Mouse (Mus musculus): Measurements from ENCODE around the gene Tubgcp2. TPM values are rescaled to one million over a fixed set of nuclear protein-coding genes. Genes with fewer than 3 reads are reported as not detected.
A peak's percentile ranks its signal among the peaks of the same experiment; 100 is the strongest.

The Tubgcp2 gene
- 10 to 100 TPM; 24.4 to 26.0 TPM for total RNA-seq (2021)
- long read RNA-seq, experiment 1, transcript Tubgcp2-207 (18 exons, 3,060 nt): major isoform, 11 of 25 reads
- long read RNA-seq, experiment 1, transcript Tubgcp2-201 (18 exons, 2,960 nt): minor isoform, 7 of 25 reads
- long read RNA-seq, experiment 1, partial matches to known transcripts: 4 of 25 reads
- long read RNA-seq, experiment 1, other reads (novel, unspliced or antisense): 3 of 25 reads
- long read RNA-seq, experiment 2, partial matches to known transcripts: 1 of 11 reads
- long read RNA-seq, experiment 2, other reads (novel, unspliced or antisense): 5 of 11 reads

DNA sequence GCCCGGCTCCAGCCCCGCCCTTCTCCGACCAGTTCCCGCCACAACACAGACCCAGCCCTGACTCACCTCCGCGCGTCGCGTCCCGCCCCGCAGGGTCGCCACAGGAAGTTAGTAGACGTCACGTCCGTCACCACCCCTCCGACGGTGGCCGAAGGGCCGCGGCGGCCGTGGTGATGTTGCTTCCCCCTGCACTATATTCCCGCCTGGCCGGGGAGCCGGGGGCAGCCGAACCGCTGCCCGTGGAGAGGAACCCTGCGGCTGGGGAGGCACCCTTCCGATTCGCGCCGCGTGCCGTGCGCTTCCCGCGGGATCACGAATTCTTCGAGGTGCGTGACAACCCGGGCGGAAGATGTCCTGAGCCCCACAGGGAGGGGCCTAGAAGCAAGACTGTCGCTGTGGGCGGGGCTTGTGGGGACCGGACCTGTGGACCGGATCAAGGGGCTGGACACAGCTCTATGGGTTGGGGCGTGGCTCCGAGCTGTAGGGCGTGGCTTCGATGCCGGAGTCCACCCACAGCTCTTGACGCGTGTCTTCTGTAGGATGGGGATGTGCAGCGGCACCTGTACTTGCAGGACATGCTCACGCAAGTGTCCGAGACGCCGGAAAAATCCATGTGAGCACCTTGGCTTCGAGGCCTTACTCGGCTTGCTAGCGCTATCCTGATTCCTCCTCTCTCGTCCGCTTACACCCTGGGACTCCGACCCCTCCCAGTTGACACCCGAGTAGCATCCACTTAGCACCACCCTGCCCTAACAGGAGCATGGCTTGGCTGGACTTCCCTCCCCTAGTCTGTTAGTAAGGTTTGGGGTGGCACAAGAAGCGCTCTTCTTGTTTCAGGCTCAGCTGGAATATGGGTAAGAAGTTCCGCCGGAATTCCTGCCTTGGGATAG is at the start of gene Tubgcp2, which contains the start of gene Zfp511:
Tubgcp2 (minus strand) TSS at position 389 of the 890 bp plus-strand sequence.
Zfp511 (plus strand) TSS at position 111 of the 890 bp plus-strand sequence.
- DNase-seq: peak; percentile 97 to 98

- peak; percentile 18 to 48 for DNase-seq
Observed at GRCm38 (mm10) chr7:140082242-140082678, 45.8 kb upstream of the Tubgcp2 start, which contains the start of gene Caly. Gene Caly, minus strand, starts transcription at chr7:140082548.

- no peak for DNase-seq
Observed at GRCm38 (mm10) chr7:140081408-140082241, 45.2 kb upstream of the Tubgcp2 start.

DNA sequence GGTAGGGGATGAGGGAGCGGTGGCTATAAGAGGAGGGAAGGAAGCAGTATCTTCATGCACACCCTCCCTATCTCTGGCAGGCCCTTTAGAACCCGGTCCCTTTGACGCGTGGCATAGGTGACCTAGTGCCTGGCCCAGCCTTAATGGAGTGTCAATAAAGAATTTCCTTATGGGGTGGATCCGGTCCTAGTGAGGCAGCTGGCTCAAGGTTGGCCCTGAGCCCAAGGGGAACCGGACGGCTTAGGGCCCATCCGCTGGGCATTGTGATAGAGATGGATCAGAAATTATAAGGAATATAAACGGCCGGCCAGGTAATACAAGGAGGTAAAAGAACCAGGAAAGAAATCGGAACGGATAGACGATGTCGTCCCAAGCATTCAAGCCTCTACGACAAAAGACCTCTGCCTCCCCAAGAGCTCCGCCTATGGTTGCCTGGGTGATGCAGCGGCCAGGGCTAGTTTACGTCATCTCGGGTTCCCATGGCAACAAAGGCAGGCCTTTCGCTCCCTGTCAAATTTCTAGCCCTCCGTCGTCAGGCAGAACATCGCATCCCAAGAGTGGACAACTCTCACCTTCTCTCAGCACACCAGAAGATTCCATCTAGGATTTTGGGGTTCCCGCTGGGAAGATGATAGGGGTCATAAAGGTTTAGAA is 44.2 kb upstream of the Tubgcp2 start:
- DNase-seq: peak; percentile 87 to 90

DNA sequence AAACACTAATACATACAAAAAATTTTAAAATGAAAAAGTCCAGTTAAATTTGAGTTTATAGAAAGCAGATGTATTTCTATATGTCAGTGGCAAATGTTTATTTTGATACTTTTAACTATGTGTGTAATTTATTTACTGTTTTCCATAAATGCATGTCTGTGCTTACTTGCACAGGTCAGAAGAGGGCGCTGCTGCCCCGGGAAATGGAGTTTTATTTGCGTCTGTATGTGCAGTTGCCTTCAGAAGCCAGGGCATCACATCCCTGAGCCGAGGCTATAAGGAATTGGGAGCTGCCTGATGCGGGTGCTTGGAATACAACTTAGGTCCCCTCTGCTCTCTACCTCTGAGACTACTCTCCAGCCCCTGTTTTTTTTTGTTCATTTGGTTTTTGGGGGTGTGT is 42.2 kb upstream of the Tubgcp2 start:
- DNase-seq: peak; percentile 76 to 82

DNA sequence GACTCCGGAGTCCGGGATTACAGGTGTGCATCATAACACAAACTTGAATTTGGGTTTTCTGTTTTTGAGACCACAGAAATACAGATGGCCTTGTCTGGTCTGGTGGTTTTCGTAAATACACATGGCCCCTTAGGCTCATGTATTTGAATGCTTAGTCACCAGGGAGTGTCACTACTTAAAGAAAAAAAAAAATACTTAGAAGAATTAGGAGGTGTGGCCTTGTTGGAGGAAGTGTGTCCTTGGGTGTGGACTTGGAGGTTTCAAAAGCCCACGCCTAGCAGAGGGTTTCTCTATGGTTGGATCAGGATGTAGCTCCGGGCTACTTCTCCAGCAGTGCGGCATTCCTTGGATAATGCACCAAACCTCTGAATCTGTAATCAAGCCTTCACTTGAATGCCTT is 41.2 kb upstream of the Tubgcp2 start:
- DNase-seq: no peak

DNA sequence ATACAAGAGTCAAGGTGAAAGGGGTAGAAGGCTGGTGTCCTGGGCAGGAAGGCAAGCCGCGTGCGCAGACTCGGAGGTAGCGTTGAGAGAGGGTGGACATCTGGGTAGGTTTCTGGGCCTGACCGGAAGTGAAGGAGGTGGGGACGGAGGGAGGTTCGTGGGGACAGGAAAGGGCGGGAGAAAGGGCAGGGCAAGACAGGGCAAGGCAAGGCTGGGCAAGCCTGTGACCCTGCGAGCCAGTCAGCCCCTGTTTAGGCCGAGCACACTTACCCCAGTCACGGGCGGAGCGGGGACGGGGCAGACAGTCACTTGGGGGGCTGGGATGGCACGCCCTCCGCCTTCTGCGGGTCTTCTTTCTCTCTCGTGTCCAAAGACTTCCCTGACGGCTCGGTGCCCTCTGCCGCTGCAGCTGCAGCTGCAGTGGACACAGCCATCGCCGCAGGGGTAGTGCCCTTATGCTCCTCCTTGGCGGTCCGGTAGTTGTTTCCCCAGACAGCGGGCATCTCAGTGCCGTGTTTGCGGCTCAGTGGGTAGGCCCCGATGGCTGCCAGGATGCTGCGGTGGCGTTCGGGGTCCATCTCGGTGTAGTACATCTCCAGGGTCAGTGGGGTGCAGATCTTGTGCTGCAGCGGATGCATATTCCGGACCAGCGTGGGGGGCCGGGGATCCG is 33.7 kb upstream of the Tubgcp2 start:
- DNase-seq: peak; percentile 18 to 47

DNA sequence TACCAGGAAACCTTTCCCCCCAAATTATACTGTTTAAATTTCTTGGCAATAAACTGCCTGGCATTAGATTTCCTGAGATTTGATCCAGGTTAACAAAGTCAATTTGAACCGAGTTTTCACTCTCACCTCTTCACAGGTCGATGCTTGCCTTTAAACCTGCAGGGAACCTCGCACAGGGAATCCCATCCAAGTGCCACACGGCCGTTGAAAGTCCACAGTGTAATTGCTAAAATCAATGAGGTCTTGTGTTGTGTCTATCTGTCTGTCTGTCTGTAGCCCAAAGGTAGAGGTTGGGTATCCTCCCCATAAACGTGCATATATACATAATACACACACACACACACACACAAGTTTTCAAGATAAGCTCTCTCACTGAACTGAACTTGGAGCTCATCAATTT is 30.9 kb upstream of the Tubgcp2 start:
- no peak for DNase-seq

- DNase-seq: peak; percentile 69
Observed at GRCm38 (mm10) chr7:140063092-140063491, 26.6 kb upstream of the Tubgcp2 start.

- DNase-seq: peak; percentile 21 to 44
Observed at GRCm38 (mm10) chr7:140062307-140062706, 25.8 kb upstream of the Tubgcp2 start.

- DNase-seq: no peak
Observed at GRCm38 (mm10) chr7:140061832-140062130, 25.3 kb upstream of the Tubgcp2 start.

- DNase-seq: peak; percentile 45 to 62
Observed at GRCm38 (mm10) chr7:140060936-140061831, 24.7 kb upstream of the Tubgcp2 start.

DNA sequence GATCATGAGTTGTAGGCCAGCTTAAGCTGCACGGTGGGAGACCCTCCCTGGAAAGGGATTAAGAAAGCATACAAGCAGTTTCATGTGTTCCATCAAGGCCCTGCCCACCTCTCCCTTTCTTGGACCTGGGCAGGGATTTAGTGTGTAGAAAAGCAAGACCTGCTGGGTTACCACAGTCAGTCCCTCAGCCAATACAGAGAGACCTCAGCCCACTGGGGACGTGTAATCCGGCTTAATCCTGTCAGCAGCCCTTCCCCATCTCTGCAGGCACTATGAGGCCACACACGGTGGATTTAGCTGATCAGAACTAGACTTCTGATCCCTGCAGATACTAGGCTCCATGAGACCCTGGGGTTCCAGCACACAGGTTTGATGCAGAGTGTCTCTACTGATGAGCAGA is 23.1 kb upstream of the Tubgcp2 start:
- DNase-seq: no peak

DNA sequence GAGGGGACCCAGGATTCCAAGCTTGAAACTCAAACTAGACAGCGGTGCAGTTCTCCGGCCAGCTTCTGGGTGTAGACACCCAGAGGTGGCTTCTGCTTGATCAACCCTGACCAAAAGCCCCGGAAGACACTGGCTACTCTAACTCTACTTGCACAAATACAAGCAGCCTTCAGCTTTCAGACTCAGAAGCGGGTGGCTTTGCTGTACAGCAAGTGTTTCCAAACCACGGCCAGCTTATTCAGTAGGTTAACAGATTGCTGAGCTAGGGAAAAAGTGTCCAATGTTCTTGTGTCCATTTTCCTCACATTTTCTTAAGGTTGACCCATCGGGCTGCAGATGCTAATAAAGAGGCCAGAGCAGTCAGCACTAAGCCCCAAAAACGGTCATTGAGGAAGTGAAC is 22.1 kb upstream of the Tubgcp2 start:
- DNase-seq: no peak

DNA sequence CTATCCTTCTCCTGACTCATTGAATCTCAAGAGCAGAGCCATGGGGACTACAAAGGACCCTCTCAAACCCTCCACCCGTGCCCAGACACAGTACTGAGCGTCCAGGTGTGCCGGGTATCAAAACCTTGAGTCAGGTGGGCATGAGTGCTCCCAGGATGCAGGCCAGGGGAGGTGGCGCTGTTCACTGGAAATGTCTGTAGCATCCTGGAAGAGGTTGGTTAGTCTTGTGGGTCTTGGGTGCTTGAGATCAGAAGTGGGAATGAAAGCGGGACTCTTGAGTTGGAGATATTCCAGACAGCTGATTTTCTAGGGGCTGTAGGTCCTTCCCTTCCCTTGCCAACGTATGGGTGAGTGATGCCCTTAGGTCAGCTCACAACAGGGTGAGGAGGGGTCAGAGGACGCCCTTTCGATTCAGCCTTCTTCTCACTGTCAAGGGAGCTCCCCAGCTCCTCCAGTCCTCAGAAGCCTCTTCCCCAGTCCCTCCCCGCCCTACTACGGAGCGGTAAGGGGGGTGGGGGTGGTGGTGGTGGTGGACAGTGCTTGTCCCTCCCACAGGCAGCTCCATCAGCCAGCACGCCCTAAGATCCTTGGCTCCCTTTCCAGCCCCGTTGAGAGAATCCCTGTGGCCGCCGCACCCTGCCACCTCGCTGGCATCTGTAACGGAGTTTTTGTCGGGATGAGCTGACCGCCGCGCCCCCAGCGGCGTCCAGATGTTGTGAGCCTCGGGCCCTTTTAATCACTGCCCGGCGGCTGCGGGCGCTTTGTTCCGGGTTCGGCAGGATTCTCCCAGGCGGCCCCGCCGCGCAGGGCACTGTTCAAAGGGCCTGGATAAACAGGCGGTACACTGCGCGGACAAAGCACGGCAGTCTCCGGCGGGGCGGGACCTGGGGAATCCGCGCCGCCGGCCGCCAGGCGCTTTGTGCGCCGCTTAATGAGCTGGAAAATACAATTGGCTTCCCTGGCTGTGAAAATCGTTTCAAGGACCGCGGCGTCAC is 21.2 kb upstream of the Tubgcp2 start:
- peak; percentile 49 to 51 for DNase-seq

DNA sequence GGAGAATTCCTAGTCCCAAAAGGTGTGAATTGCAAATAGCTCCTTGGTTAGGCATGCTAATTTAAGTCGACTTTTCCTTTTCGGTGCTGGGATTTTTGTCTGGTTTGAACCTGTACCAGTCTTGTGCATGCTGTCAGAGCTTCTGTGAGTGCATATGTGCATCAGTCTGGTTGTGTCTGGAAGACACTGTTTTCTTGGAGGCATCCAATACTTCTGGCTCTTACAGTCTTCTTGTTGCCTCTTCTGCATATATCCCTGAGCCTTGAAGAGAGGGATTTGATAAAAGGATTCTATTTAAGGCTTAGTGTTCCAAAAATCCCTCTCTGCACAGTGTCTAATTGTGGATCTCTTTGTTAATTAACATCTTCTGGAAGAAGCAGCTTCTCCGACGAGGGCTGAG is 17.7 kb upstream of the Tubgcp2 start:
- DNase-seq: no peak

GRCm38 (mm10) chr7:140049115-140049689 is 12.7 kb upstream of the Tubgcp2 start:
- peak; percentile 45 to 49 for DNase-seq

DNA sequence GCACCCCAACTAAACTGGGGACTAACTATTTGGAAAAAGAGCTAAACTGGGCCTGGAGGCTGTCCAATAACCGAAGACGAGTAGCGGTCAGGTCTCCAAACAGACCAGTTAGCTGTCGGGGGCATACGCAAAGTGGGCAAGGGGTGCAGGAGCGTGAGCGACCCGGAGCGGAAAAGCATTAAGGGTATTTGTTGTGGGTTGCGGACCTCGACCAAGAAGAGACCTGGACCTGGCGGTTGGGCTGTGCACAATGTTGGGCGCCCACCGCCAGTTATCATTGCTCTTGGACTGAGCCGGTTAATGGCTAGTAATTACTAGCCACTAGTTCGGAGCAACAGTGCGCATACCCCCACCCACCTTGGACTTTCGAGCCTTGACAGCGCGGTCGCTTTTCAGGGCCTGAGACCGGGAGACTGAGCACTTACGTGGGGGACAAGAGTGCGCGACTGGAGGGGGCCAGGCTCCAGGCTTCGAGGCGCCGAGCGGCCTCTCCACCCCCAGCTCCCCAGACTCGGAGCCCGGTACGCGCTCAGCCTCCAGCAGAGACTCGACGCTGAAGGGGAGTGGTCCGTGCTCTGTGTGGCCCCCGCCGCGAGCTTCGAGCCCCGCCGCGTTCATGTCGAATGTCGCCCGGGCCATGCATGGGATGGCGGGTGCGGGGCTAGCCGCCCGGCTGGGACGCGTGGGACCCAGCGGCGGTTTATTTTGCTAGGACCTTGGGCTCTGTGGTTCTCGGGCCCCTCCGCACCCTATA is 12.1 kb upstream of the Tubgcp2 start, which contains the start of gene Msx3:
Msx3 (minus strand) TSS at position 729 of the 754 bp plus-strand sequence.
- DNase-seq: no peak
